Mouse (Mus musculus): ENCODE data around the gene Gm3012. TPM values are rescaled to one million over a fixed set of nuclear protein-coding genes. Genes with fewer than 3 reads are reported as not detected.
"Not testable (repeated sequence)": the region's sequence is repeated elsewhere in the genome, so short reads cannot be mapped to it uniquely, and the experiment has no call there.

Gene Gm3012
- polyA plus RNA-seq (2012; rRNA removed): not detected in 2 replicates

- H3K4me3 ChIP-seq (replicated peaks; ENCODE audit: extremely low read depth, low read depth, low read length); H3K4me1 ChIP-seq (ENCODE audit: control insufficient read depth, insufficient read depth, low read length); DNase-seq: not testable (repeated sequence)
- no CpG with 5 or more reads among the region's 2 CpGs for WGBS
Measured at GRCm38 (mm10) chr14:3634212-3634611, at the start of gene Gm3012. Gene Gm3012 (plus strand): TSS chr14:3634512.

GRCm38 (mm10) chr14:3651730-3652129 is 17.4 kb downstream of the Gm3012 start, which contains the start of gene Gm3020:
Gene Gm3020 (plus strand): TSS chr14:3652030.
- no CpG with 5 or more reads among the region's 32 CpGs for WGBS
- H3K4me1 ChIP-seq (ENCODE audit: control insufficient read depth, insufficient read depth, low read length); H3K4me3 ChIP-seq (replicated peaks; ENCODE audit: extremely low read depth, low read depth, low read length); DNase-seq: not testable (repeated sequence)

GRCm38 (mm10) chr14:3688483-3688882 is 54.2 kb downstream of the Gm3012 start, which contains the start of gene Gm3043:
Gene Gm3043 (plus strand): TSS chr14:3688783.
- not testable (repeated sequence) for H3K4me3 ChIP-seq (replicated peaks; ENCODE audit: extremely low read depth, low read depth, low read length); H3K4me1 ChIP-seq (ENCODE audit: control insufficient read depth, insufficient read depth, low read length); DNase-seq
- no CpG with 5 or more reads among the region's 3 CpGs for WGBS

Other genes with a start within 250 kb of the Gm3012 start
- gene Gm10413, start 239.4 kb upstream of the Gm3012 start, polyA plus RNA-seq (2012; rRNA removed): not detected in 2 replicates
- gene Gm10409, start 221.9 kb upstream of the Gm3012 start, polyA plus RNA-seq (2012; rRNA removed): not detected in 2 replicates
- not detected in 2 replicates for gene Gm3005, start 206.4 kb upstream of the Gm3012 start, polyA plus RNA-seq (2012; rRNA removed)
- gene Gm10408, start 185.1 kb upstream of the Gm3012 start, polyA plus RNA-seq (2012; rRNA removed): not detected in 2 replicates
- gene Gm3020, start 17.5 kb downstream of the Gm3012 start, polyA plus RNA-seq (2012; rRNA removed): not detected in 2 replicates
- gene Gm3043, start 54.3 kb downstream of the Gm3012 start, polyA plus RNA-seq (2012; rRNA removed): not detected in 2 replicates
- gene Gm3002, start 175.6 kb downstream of the Gm3012 start, polyA plus RNA-seq (2012; rRNA removed): 0.17 TPM in 1 of 2 replicates, not detected in the other
- not detected in 2 replicates for gene Gm3033, start 211.7 kb downstream of the Gm3012 start, polyA plus RNA-seq (2012; rRNA removed)
- not detected in 2 replicates for gene Gm2916, start 249.7 kb downstream of the Gm3012 start, polyA plus RNA-seq (2012; rRNA removed)

Measured in lung, adult 2 months (tissue).